Mouse (Mus musculus) midbrain, embryonic 16.5 days (tissue): ENCODE data around the gene Fam20c. TPM values are rescaled to one million over a fixed set of nuclear protein-coding genes. Genes with fewer than 3 reads are reported as not detected.
A peak's percentile ranks its signal among the peaks of the same experiment; 100 is the strongest.

ENCODE experiments used
- ATAC-seq: fragments of 200-750 bp; cut with Nextera tagmentation; 2 replicates; pipeline ENCODE4 v1.8.0; 2017; ENCODE audit warnings: moderate TSS enrichment
- H3K27ac ChIP-seq: fragments of 300-500 bp; sonication (generic); 2 replicates; pipeline ENCODE4 v1.5.1; 2014; ENCODE audit warnings: mild to moderate bottlenecking, low read length, mixed read lengths
- H3K27me3 ChIP-seq: fragments of 300-500 bp; sonication (generic); 2 replicates; pipeline ENCODE4 v1.6.1; 2014; ENCODE audit warnings: low read depth, low read length, mixed read lengths; ENCODE audit not compliant: control insufficient read depth, insufficient read depth
- H3K36me3 ChIP-seq: fragments of 300-500 bp; sonication (generic); 2 replicates; pipeline ENCODE4 v1.6.1; 2014; ENCODE audit warnings: mild to moderate bottlenecking, low read length, moderate library complexity, mixed read lengths; ENCODE audit not compliant: control insufficient read depth, insufficient read depth
- H3K4me1 ChIP-seq: fragments of 300-500 bp; sonication (generic); 2 replicates; pipeline ENCODE4 v1.6.1; 2014; ENCODE audit warnings: mild to moderate bottlenecking, low read length, mixed read lengths; ENCODE audit not compliant: control insufficient read depth, insufficient read depth
- H3K4me2 ChIP-seq: fragments of 300-500 bp; sonication (generic); 2 replicates; pipeline ENCODE4 v1.6.1; 2014; ENCODE audit warnings: mild to moderate bottlenecking, low read length, mixed read lengths
- H3K4me3 ChIP-seq: fragments of 300-500 bp; sonication (generic); 2 replicates; pipeline ENCODE4 v1.5.1; 2014; ENCODE audit warnings: low read depth, mild to moderate bottlenecking, low read length, moderate library complexity, mixed read lengths
- H3K9ac ChIP-seq: fragments of 300-500 bp; sonication (generic); 2 replicates; pipeline ENCODE4 v1.6.1; 2014; ENCODE audit warnings: low read depth, low read length, mixed read lengths
- H3K9me3 ChIP-seq: fragments of 300-500 bp; sonication (generic); replicated peaks from 2 replicates; pipeline ENCODE4 v1.6.1; 2014; ENCODE audit warnings: mild to moderate bottlenecking, low read length, mixed read lengths; ENCODE audit not compliant: control insufficient read depth, poor library complexity, severe bottlenecking
- WGBS: fragments of 180-500 bp; shearing (Covaris S2); extraction: QIAGEN DNeasy Blood & Tissue Kit; methylation state at CpG from one replicate; pipeline ENCODE4 v1.1.7; 2014; 5-methylcytosine and 5-hydroxymethylcytosine counted together
- polyA plus RNA-seq: library from polyadenylated mRNA; unstranded; fragments of >200 nt; fragmentation: Nextera tagmentation; extraction: Ambion mirVana; gene quantifications from 2 replicates; pipeline ENCODE4 v1.2.1, GENCODE M21; 2015

The Fam20c gene
- polyA plus RNA-seq, 1 experiment from 2014 or later, result 41.9 TPM

DNA sequence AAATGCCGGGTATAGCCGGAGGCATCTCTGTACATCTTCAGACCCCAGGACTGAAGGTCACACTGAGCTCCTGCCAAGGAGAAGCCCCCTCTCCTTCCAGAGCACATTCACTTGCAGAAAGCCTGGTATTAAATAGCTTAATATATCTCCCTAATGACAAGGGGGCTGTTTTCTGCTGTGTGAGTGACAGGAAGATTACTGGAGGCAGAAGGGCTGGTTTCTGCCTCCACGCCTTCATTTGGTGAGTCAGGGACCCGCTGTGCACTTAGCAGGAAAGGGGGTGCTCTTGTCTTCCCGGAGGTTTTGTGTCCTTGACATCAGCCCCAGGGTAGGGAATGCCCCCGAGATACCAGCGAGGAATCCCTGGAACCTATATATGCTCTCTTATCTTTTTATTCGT lies 28.9 kb downstream of the Fam20c start:
- Histone ChIP-seq H3K4me2 (no peak overlapping the region), H3K27me3 (no peaks in the 10 kb centered on the region), H3K27ac (no peak overlapping the region), H3K4me3 (no peak overlapping the region), H3K9me3 (no peaks in the 10 kb centered on the region), H3K36me3 (no peaks in the 10 kb centered on the region; the same call in none of the 2 replicates), H3K9ac (no peak overlapping the region), H3K4me1 (peaks cover 11% of the 10 kb centered on the region)
- no peak for ATAC-seq
- 74% methylated on average over 8 of the region's 8 CpGs for WGBS

DNA sequence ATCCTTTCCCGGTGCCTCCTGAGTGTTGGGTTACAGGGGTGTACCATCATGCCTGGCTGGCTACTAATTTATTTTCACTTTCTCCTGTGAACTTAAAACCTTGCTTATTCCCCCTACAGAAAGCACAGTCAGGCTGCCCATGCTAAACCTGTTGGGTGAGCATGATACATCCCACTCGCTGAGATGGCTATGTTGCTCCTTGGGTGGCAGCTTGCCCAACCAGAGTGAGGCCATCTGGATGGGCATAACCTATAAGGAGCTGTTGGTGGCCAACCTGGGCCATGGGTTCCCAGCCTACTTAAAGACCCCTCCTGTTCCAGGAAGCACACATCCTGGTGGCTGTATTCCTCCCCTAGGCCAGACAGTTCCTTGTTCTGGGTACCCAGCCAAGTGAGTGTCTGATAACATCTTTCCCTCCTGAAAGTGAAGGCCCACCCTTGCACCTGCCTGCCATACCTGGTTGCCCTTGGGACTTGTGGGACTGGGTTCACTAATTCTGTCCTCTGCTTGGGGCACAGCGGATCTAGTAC lies 31.7 kb downstream of the Fam20c start:
- no peak for ATAC-seq
- no peak overlapping the region for H3K9ac ChIP-seq

DNA sequence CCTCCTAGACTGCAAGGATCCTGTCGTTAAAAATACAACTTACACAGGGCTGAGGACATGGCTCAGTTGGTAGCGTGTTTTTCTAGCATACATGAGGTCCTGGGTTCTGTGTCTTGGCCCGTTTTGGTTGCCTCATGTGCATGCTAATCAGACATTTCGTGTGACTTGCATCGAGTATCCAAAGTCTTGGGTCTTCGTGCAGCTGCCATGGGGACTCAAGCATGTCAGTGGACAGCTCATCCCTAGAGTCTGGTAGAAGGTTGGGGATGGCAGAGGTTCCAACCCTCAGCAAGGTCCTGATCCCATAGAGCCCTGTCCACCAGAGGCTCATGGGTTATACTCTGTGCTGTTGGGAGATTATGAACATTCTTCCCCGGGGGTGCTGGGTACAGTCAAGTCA lies 33.3 kb downstream of the Fam20c start:
- no peak overlapping the region for H3K4me2 ChIP-seq
- WGBS, result 88% methylated on average over 7 of the region's 7 CpGs
- H3K27me3 ChIP-seq, result no peaks in the 10 kb centered on the region
- no peak for ATAC-seq
- H3K36me3 ChIP-seq, result peaks cover 3% of the 10 kb centered on the region
- H3K9me3 ChIP-seq, result no peaks in the 10 kb centered on the region
- no peak overlapping the region for H3K4me3 ChIP-seq
- no peak overlapping the region for H3K27ac ChIP-seq
- H3K9ac ChIP-seq, result no peak overlapping the region
- no peaks in the 10 kb centered on the region; the same call in 1 of the 2 replicates for H3K4me1 ChIP-seq

More for the DNA sequence above, 31.7 kb downstream of the Fam20c start:
- Histone ChIP-seq H3K4me2 (no peak overlapping the region), H3K36me3 (no peaks in the 10 kb centered on the region; the same call in none of the 2 replicates), H3K4me1 (no peaks in the 10 kb centered on the region; the same call in 1 of the 2 replicates), H3K27me3 (no peaks in the 10 kb centered on the region), H3K4me3 (no peak overlapping the region), H3K27ac (no peak overlapping the region), H3K9me3 (no peaks in the 10 kb centered on the region)
- 92% methylated on average over 3 of the region's 3 CpGs for WGBS

DNA sequence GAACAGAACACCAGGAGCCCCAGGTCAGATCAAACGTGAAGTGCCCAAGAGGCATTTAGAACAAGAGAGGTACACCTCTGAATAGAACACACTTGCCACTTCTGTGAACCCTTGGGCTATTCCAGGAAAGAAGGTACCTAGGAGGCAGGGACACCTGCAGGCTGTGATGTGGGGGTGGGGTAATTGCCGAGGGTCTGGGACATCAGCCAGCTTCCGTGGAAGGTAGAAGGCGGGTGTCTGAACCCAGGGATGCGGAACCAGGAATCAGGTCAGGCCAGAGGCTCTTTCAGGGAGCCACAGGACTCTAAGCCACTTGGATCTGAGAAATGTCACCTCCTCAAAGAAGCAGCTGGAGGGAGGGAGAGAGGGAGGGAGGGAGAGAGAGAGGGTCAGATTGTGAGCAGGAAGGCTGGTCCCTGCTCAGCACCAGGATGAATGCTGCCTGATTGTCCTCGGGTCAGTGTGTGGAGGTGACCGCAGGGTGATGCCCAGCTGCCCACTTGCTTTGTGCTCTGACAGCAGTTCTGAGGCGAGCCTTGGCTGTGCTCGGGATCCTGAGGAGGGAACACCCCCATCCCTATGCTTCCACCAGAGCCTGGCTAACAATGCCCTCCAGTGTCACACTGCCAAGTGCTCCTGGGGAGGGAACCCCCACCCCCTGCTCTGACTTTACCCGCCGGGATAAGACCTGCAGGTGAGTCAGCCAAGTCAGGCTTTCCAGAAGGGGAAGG lies 34.3 kb downstream of the Fam20c start:
- Histone ChIP-seq H3K4me2 (no peak overlapping the region), H3K27me3 (no peaks in the 10 kb centered on the region), H3K4me3 (no peak overlapping the region), H3K27ac (no peak overlapping the region), H3K9me3 (no peaks in the 10 kb centered on the region), H3K9ac (no peak overlapping the region), H3K4me1 (no peaks in the 10 kb centered on the region), H3K36me3 (peaks cover 3% of the 10 kb centered on the region)
- ATAC-seq, result no peak
- 47% methylated on average over 11 of the region's 11 CpGs for WGBS

DNA sequence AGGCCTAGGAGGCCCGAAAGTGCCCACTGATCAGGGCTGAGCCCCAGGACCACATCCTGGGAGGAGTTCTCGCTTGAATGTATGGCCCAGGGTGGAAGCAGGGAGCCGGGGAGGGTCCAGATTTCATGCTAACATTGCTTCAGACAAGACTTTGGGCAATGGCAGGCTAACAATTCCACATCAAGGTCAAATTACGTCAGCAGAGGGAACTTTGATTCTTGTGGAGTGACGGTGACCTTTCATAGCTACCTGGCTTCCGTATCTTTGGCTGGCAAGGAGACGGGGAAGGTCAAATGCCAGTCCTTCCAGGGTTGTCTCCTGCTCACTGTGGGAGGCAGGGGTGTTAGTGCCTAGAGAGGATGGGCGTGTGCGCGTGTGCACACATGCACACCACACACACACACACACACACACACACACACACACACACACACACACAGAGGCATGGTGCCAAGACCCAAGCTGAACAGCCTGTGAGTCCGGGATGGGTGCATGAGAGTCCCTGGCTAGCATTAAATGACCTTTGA lies 36.7 kb downstream of the Fam20c start:
- no peaks in the 10 kb centered on the region for H3K9me3 ChIP-seq
- no peak overlapping the region for H3K27ac ChIP-seq
- H3K27me3 ChIP-seq, result no peaks in the 10 kb centered on the region
- H3K4me2 ChIP-seq, result no peak overlapping the region
- no peak for ATAC-seq
- H3K4me3 ChIP-seq, result no peak overlapping the region
- H3K9ac ChIP-seq, result no peak overlapping the region
- peaks cover 18% of the 10 kb centered on the region for H3K36me3 ChIP-seq
- H3K4me1 ChIP-seq, result no peaks in the 10 kb centered on the region
- WGBS, result 91% methylated on average over 11 of the region's 11 CpGs

DNA sequence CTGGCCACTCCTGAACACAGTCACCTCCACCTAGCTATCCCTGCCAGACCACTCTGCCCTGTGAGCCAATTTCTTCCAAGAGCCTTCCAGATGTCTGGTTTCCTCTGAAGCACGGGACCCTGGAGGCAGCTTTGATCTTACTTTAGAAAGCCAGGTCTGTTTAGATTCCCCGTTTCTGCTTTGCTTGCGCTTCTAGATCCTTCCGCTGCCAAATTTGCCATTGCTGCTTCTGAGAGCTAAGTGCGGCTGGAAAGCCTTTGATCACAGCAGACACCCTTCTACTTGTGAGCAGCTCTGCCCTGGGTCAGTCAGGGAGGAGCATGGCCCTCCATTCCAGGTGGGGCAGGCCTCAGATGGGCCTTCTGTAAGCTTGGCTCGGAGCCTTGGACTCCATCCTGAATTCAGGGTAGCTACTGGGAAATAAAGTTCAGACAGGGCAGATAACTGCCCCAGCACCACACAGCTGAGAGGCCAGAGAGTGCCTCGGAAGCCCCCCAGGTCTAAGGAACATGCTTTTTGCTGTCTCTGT lies 47.3 kb downstream of the Fam20c start:
- Histone ChIP-seq H3K36me3 (peaks cover 16% of the 10 kb centered on the region), H3K4me1 (no peaks in the 10 kb centered on the region), H3K4me2 (no peak overlapping the region), H3K9ac (no peak overlapping the region), H3K27me3 (no peaks in the 10 kb centered on the region), H3K9me3 (no peaks in the 10 kb centered on the region), H3K4me3 (no peak overlapping the region), H3K27ac (peak overlapping the region; percentile 34; the same call in 1 of the 2 replicates)
- no peak for ATAC-seq
- 57% methylated on average over 7 of the region's 7 CpGs for WGBS

DNA sequence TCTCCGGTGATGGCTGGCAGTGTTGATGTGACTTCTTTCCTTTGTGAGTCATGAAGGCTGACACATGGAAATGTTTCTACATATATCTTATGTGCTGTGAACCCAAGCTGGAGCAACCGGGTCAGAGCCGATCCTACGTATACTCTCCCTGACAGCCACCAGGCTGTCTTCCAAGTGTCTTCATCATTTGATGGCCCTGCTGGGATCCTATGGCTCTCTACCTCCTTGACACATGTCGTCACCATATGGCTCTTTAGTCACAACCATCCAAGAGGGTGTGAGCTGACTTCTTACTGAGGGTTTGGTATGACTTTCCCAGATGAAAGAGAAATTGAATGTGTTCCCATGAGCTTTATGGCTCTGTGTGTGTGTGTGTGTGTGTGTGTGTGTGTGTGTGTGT lies 50.0 kb downstream of the Fam20c start:
- Histone ChIP-seq H3K4me3 (no peak overlapping the region), H3K4me2 (no peak overlapping the region), H3K4me1 (no peaks in the 10 kb centered on the region), H3K27ac (no peak overlapping the region), H3K36me3 (peaks cover 36% of the 10 kb centered on the region), H3K27me3 (no peaks in the 10 kb centered on the region), H3K9me3 (no peaks in the 10 kb centered on the region), H3K9ac (no peak overlapping the region)
- WGBS, result 94% methylated on average over 5 of the region's 5 CpGs
- ATAC-seq, result no peak

DNA sequence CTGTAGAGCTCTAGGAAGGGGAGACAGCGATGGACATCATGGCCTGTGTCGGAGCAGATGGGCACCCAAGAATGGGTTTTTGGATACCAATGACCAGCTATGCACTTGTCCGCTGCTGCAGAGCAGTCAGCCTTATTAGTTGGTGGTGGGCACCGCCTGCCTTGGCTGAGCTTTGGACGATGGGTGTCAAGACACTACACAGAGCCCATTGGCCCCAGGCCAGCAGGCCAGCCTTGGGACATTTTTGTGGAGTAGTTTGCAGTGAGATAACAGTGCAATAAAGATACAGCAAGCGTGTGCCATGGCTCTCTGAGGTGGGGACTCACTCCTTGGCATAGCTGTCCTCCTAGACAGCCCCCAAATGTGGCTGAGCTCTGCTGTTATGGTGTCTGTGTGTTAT lies 55.5 kb downstream of the Fam20c start:
- no peak for ATAC-seq
- Histone ChIP-seq H3K9me3 (no peaks in the 10 kb centered on the region), H3K27ac (no peak overlapping the region), H3K4me2 (no peak overlapping the region), H3K9ac (no peak overlapping the region), H3K4me1 (no peaks in the 10 kb centered on the region), H3K27me3 (no peaks in the 10 kb centered on the region), H3K4me3 (no peak overlapping the region), H3K36me3 (peaks cover 42% of the 10 kb centered on the region)
- 97% methylated on average over 6 of the region's 6 CpGs for WGBS

DNA sequence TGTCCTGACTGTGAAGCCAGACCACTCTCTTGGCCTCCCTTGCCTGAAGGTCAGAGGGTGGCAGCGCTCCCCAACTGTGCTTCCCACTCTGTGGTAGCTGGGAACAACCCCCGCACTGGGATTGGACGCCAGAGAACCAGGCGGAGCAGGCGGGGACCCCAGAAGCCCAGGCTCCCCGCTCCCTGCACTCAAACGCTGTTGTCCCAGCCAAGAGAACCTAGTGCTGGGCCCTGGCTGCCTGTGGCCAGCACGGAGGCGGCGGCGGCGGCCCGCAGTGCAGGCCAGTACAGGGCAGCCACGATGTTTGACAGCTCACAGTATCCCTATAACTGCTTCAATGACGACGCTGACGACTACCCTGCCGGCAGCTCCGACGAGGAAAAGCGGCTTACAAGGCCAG lies 65.5 kb downstream of the Fam20c start, which contains the start of gene Gm5294:
Gm5294 (plus strand) TSS at position 301 of the 400 bp plus-strand sequence.
- Histone ChIP-seq H3K27me3 (peaks cover 30% of the 10 kb centered on the region), H3K4me2 (peak within 1 kb of the TSS; percentile 49), H3K9me3 (no peaks in the 10 kb centered on the region), H3K4me3 (peak within 1 kb of the TSS; percentile 30), H3K4me1 (peaks cover 9% of the 10 kb centered on the region; the same call in 1 of the 2 replicates), H3K9ac (no peak within 1 kb of the TSS), H3K36me3 (no peaks in the 10 kb centered on the region), H3K27ac (no peak within 1 kb of the TSS)
- no peak for ATAC-seq
- 5% methylated on average over 21 of the region's 21 CpGs for WGBS
